Mouse (Mus musculus): ENCODE data around the gene Rab8a. TPM values are rescaled to one million over a fixed set of nuclear protein-coding genes. Genes with fewer than 3 reads are reported as not detected.
"Not testable (repeated sequence)": the region's sequence is repeated elsewhere in the genome, so short reads cannot be mapped to it uniquely, and the experiment has no call there.

Gene Rab8a
- 10 to 100 TPM; 35.4 to 36.1 TPM for total RNA-seq (2021)
- long read RNA-seq, experiment 1, full-length matches to known transcripts: 55 of 59 reads
- long read RNA-seq, experiment 1, partial matches to known transcripts: 3 of 59 reads
- long read RNA-seq, experiment 1, other reads (novel, unspliced or antisense): 1 of 59 reads
- long read RNA-seq, experiment 2, full-length matches to known transcripts: 63 of 75 reads
- long read RNA-seq, experiment 2, partial matches to known transcripts: 2 of 75 reads
- long read RNA-seq, experiment 2, other reads (novel, unspliced or antisense): 10 of 75 reads

DNA sequence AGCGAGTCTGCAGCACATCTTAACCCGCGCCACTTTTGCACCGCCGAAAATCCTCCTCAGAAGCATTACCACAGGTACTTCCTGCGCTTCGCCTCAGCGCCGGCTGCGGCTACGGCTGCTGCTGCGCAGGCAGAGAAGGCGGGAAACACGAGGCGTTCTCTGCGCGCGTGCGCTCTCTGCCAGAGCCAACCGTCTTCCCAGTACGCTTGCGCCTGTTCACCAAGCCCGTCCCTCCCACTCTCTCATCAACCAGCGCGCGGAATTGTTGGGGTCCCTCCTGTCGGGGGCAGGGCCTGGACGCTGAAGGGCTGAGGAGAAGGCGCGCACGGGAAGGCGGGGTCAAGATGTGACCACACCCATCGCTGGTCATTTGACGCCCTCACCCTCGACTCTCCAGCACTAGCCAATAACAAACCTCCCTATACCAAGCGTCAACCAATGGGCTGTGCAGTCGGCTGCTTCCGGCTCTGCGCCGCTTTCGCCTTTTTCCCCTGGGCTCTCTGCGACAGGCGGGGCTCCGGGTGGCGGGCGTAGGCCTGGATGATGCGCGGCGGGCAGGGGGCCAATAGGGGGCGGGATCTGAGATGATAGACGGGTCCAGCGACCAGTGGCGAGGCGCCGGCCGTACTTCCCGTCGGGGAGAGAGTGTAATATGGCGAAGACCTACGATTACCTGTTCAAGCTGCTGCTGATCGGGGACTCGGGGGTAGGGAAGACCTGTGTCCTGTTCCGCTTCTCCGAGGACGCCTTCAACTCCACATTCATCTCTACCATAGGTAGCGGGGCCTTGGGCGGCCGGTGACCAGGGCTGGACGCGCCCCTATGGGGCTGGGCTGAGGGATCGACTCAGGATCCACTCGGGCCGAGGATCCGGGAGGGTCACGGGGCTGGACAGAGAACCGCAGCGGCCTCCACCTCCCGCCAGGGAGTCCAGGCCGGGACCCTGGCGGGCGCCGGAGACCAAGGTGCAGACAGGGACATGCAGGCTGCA, at the start of gene Rab8a:
Gene Rab8a, plus strand, starts transcription at position 494 of the 991 bp plus-strand sequence.
- H3K4me3 ChIP-seq: peak within 1 kb of the TSS; percentile 92
- peak within 1 kb of the TSS; percentile 93 for H3K27ac ChIP-seq
- no peak for TF ChIP-seq CTCF (conservative IDR thresholded peaks at IDR 0.05)
- peak; percentile 100 for DNase-seq (ENCODE audit: low spot score in 2 of 2)

DNA sequence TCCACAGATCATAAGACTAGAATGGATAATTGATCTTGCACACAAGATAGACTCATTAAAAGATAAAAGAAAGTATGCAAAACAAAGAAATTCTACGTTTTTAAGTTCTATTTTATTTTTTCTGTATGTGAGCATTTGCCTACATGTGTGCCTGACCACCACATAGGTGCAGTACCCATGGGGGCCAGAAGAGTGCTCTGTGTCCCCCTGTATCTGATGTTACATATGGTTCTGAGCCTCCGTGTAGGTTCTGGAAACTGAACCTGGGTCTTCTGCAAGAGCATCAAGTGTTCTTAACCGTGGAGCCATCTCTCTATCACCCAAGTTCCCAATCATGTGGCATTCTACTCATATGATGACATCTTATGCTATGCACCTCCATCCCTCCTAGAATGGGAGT, 48.5 kb upstream of the Rab8a start:
- peak; percentile 41 for TF ChIP-seq CTCF (conservative IDR thresholded peaks at IDR 0.05)
- H3K27ac ChIP-seq: no peak overlapping the region
- no peak for DNase-seq (ENCODE audit: low spot score in 2 of 2)
- no peak overlapping the region for H3K4me3 ChIP-seq

- DNase-seq (ENCODE audit: low spot score in 2 of 2): no peak
- TF ChIP-seq CTCF (conservative IDR thresholded peaks at IDR 0.05): no peak
- Histone ChIP-seq H3K27ac (no peak overlapping the region), H3K4me3 (no peak overlapping the region)
Measured at GRCm38 (mm10) chr8:72115202-72115601, 45.8 kb upstream of the Rab8a start.

GRCm38 (mm10) chr8:72118616-72119015, 42.4 kb upstream of the Rab8a start:
- no peak overlapping the region for H3K27ac ChIP-seq
- TF ChIP-seq CTCF (conservative IDR thresholded peaks at IDR 0.05): no peak
- DNase-seq (ENCODE audit: low spot score in 2 of 2): no peak
- no peak overlapping the region for H3K4me3 ChIP-seq

DNA sequence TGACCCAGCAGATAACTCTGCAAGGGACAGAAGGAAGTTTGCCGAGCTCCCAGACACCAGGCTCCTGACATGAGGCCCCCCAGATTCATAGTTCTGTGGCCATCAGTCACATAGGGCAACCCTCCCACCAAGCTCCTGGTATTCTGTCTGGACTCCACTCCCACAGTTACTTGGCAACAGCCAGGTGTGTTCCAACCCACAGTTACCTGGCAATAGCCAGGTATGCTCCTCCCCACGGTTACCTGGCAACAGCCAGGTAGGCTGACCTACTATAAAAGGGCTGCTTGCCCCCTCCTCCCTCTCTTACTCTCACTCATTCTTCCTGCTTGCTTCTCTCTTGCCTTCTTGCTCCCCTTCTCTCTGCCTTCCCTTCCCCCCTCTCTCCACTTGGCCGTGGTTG, 39.5 kb upstream of the Rab8a start:
- not testable (repeated sequence) for H3K27ac ChIP-seq; DNase-seq (ENCODE audit: low spot score in 2 of 2)

DNA sequence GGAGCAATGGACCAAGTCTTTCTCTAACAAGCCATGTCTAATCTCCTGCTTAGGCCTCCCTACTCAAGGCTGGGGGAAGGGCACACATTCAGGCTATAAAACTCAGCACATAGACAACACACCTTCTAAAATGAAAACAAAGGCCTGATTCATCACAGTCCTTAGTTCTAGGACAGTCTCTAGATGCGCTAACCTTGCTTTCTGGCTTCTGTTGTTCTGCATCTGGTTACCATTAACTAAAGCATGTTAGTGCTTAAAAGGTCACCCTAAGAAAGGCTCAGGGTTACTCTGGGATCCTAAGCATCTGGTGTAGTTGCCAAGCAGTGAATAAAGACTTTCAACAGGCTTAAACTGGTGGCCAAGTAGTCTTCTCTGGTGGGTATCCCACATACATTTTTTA, 39.0 kb upstream of the Rab8a start:
- no peak overlapping the region for H3K27ac ChIP-seq
- DNase-seq (ENCODE audit: low spot score in 2 of 2): no peak
- no peak overlapping the region for H3K4me3 ChIP-seq
- no peak for TF ChIP-seq CTCF (conservative IDR thresholded peaks at IDR 0.05)

More for the DNA sequence above, 39.5 kb upstream of the Rab8a start:
- not testable (repeated sequence) for H3K4me3 ChIP-seq

- Histone ChIP-seq H3K4me3 (no peak overlapping the region), H3K27ac (no peak overlapping the region)
- no peak for DNase-seq (ENCODE audit: low spot score in 2 of 2)
- TF ChIP-seq CTCF (conservative IDR thresholded peaks at IDR 0.05): no peak
Measured at GRCm38 (mm10) chr8:72127834-72128233, 33.2 kb upstream of the Rab8a start.

DNA sequence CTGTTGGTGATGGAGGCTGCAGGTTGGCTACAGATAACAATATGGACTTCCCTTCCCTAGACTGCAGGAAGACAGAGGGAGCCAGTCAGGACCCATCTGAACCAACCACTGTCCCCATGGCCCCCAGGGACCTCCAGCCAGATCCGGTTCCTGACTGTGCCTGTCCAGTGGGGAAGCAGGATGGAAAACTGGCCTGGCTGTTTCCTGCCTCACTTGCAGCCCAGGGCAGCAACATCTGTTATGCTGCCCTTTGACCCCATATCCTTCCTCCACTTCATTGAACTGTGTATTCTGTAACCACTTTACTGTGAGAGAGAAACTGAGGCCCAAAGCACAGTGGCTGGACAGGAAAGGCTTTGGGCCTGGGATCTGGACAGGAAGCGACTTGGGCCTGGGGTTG, 29.7 kb upstream of the Rab8a start:
- Histone ChIP-seq H3K27ac (no peak overlapping the region), H3K4me3 (no peak overlapping the region)
- TF ChIP-seq CTCF (conservative IDR thresholded peaks at IDR 0.05): no peak
- DNase-seq (ENCODE audit: low spot score in 2 of 2): no peak

GRCm38 (mm10) chr8:72131901-72132300, 29.1 kb upstream of the Rab8a start:
- no peak overlapping the region for H3K4me3 ChIP-seq
- H3K27ac ChIP-seq: no peak overlapping the region
- no peak for DNase-seq (ENCODE audit: low spot score in 2 of 2)
- no peak for TF ChIP-seq CTCF (conservative IDR thresholded peaks at IDR 0.05)

- DNase-seq (ENCODE audit: low spot score in 2 of 2): no peak
Measured at GRCm38 (mm10) chr8:72132417-72132816, 28.6 kb upstream of the Rab8a start.

DNA sequence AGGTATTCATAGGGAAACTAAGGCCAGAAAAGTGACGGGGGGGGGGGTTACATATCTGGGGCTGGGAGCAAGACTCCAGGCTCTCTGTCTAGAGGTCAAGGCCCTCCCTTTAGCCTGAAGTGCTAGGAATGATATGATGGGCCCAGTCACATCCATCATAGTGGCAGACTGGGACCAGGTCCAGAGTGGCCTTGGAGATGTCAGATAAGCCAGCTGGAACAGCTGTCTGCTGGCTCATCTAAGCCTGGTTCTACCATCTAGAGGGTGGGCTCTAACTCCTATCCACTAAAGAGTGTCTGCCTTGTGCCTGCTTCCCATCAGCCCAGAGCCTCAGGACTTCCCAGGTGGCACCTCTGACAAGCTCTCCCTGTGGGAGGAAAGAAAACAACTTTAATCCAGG, 28.1 kb upstream of the Rab8a start:
- no peak for DNase-seq (ENCODE audit: low spot score in 2 of 2)
- no peak overlapping the region for H3K4me3 ChIP-seq
- H3K27ac ChIP-seq: no peak overlapping the region
- no peak for TF ChIP-seq CTCF (conservative IDR thresholded peaks at IDR 0.05)

More at GRCm38 (mm10) chr8:72132417-72132816, 28.6 kb upstream of the Rab8a start:
- no peak for TF ChIP-seq CTCF (conservative IDR thresholded peaks at IDR 0.05)
- no peak overlapping the region for H3K4me3 ChIP-seq
- no peak overlapping the region for H3K27ac ChIP-seq

GRCm38 (mm10) chr8:72133507-72133906, 27.5 kb upstream of the Rab8a start:
- TF ChIP-seq CTCF (conservative IDR thresholded peaks at IDR 0.05): no peak
- no peak overlapping the region for H3K27ac ChIP-seq
- no peak overlapping the region for H3K4me3 ChIP-seq
- DNase-seq (ENCODE audit: low spot score in 2 of 2): no peak

GRCm38 (mm10) chr8:72134756-72135445, 26.1 kb upstream of the Rab8a start, which contains the start of gene Tpm4:
Gene Tpm4 (plus strand): TSS chr8:72134975.
- Histone ChIP-seq H3K27ac (peak within 1 kb of the TSS; percentile 75), H3K4me3 (peak within 1 kb of the TSS; percentile 85)
- peak in 1 of 2 experiments; percentile 21 for DNase-seq (ENCODE audit: low spot score in 2 of 2)
- TF ChIP-seq CTCF (conservative IDR thresholded peaks at IDR 0.05): no peak
